In the genomic region with DNA sequence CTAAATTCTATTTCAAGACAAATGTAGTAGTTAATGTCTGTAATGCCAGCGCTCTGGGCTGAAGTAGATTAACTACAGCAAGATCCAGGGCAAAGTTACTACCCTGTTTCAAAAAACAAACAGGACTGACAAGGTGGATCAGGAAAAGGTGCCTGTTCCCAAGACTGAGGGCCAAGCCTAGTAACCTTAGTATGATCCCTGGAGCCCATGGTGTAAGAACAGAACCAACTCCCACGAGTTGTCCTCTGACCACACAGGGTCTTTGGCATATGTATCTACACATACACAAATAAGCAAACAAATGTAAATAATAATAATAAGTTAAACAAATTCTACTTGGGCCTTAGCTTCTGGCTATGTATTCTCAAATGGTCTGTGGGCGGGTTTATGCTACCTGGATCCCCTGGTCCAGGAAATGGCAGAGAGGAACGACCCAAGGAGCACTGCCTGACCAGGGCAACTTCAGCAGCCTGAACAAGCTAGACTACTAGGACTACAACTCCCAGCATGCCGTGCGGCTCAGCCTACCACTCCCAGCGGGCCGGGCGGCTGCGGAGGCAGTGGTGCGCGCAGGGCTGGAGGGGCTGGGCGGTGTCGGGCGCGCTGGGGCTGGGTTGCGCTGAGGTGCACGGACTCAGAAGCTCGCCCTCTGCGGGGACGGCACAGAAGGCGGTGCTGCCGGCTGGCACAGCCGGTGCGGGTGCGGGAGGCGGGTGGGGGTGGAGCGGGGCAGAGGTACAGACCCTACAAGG, we compare ENCODE assay signal across 8 mouse cellular contexts. TPM values are rescaled to one million over a fixed set of nuclear protein-coding genes. Genes with fewer than 3 reads are reported as not detected.
DNase-seq lines count a peak whose midpoint lies in the region; ATAC-seq and TF ChIP-seq lines count a peak whose summit lies in the region.

A gene (plus strand): TSS at position 560 of the 752 bp plus-strand sequence.

- H3K4me3 ChIP-seq in embryonic facial prominence, embryonic 14.5 days (ENCODE audit: low read depth, low read length) = peak within 1 kb of the TSS; percentile 77
- peak within 1 kb of the TSS; percentile 75 for H3K4me3 ChIP-seq in heart, adult 2 months
- H3K4me3 ChIP-seq in limb, embryonic 14.5 days (replicated peaks; ENCODE audit: low read length) = peak within 1 kb of the TSS; percentile 80
- H3K4me3 ChIP-seq in midbrain, postnatal 0 days (ENCODE audit: low read depth, low read length) = peak within 1 kb of the TSS; percentile 91

- TF ChIP-seq CTCF in heart, adult 2 months (IDR thresholded peaks at IDR 0.05) = peak; percentile 33
- peak; percentile 29; the same call in 1 of the 2 replicates for TF ChIP-seq CTCF in midbrain, postnatal 0 days (IDR thresholded peaks at IDR 0.05)

- TF ChIP-seq POLR2A in heart, adult 2 months (IDR thresholded peaks at IDR 0.05; ENCODE audit: insufficient read depth, low read depth, low read length) = peak; percentile 80
- TF ChIP-seq POLR2A in limb, embryonic 14.5 days (IDR thresholded peaks at IDR 0.05; ENCODE audit: borderline replicate concordance, extremely low read depth, insufficient read depth, insufficient read length) = 0 out of 2 replicates have a peak, but pooled peaks have one; percentile 29

- WGBS in embryonic facial prominence, embryonic 14.5 days = 6% methylated on average over 17 of the region's 28 CpGs
- 4% methylated on average over 28 of the region's 28 CpGs for WGBS in heart, adult 2 months
- WGBS in limb, embryonic 14.5 days = 7% methylated on average over 22 of the region's 28 CpGs
- 5% methylated on average over 27 of the region's 28 CpGs for WGBS in midbrain, postnatal 0 days

- H3K4me2 ChIP-seq in embryonic facial prominence, embryonic 14.5 days (ENCODE audit: low read depth, low read length) = peak within 1 kb of the TSS; percentile 87
- H3K4me2 ChIP-seq in limb, embryonic 14.5 days (replicated peaks; ENCODE audit: low read depth, low read length, severe bottlenecking) = peak within 1 kb of the TSS; percentile 77
- peak within 1 kb of the TSS; percentile 61 for H3K4me2 ChIP-seq in midbrain, postnatal 0 days (ENCODE audit: low read depth, low read length, poor library complexity, severe bottlenecking)

- H3K27me3 ChIP-seq in embryonic facial prominence, embryonic 14.5 days (replicated peaks; ENCODE audit: control insufficient read depth, insufficient read depth, low read length) = no peaks in the 10 kb centered on the region
- no peaks in the 10 kb centered on the region for H3K27me3 ChIP-seq in heart, adult 2 months (ENCODE audit: control insufficient read depth, insufficient read depth, low read length)
- H3K27me3 ChIP-seq in limb, embryonic 14.5 days (ENCODE audit: control insufficient read depth, insufficient read depth, low read length) = no peaks in the 10 kb centered on the region
- no peaks in the 10 kb centered on the region for H3K27me3 ChIP-seq in midbrain, postnatal 0 days (ENCODE audit: insufficient read depth, low read length)

- H3K9ac ChIP-seq in embryonic facial prominence, embryonic 14.5 days (ENCODE audit: low read depth, low read length) = peak within 1 kb of the TSS; percentile 84
- H3K9ac ChIP-seq in heart, adult 2 months (ENCODE audit: low read depth, low read length) = peak within 1 kb of the TSS; percentile 90
- peak within 1 kb of the TSS; percentile 75 for H3K9ac ChIP-seq in limb, embryonic 14.5 days (ENCODE audit: low read depth, low read length, severe bottlenecking)
- peak within 1 kb of the TSS; percentile 95 for H3K9ac ChIP-seq in midbrain, postnatal 0 days (replicated peaks; ENCODE audit: low read length, poor library complexity, severe bottlenecking)

- H3K36me3 ChIP-seq in embryonic facial prominence, embryonic 14.5 days (ENCODE audit: control insufficient read depth, insufficient read depth, low read length) = peaks cover 26% of the 10 kb centered on the region
- no peaks in the 10 kb centered on the region for H3K36me3 ChIP-seq in heart, adult 2 months (ENCODE audit: control insufficient read depth, insufficient read depth, low read length)
- peaks cover 24% of the 10 kb centered on the region for H3K36me3 ChIP-seq in limb, embryonic 14.5 days (ENCODE audit: control insufficient read depth, insufficient read depth, low read length)
- peaks cover 28% of the 10 kb centered on the region for H3K36me3 ChIP-seq in midbrain, postnatal 0 days (ENCODE audit: insufficient read depth, low read length)

- peak within 1 kb of the TSS; percentile 75 for H3K27ac ChIP-seq in embryonic facial prominence, embryonic 14.5 days (replicated peaks; ENCODE audit: low read depth, low read length)
- peak within 1 kb of the TSS; percentile 79 for H3K27ac ChIP-seq in heart, adult 2 months
- peak within 1 kb of the TSS; percentile 65 for H3K27ac ChIP-seq in limb, embryonic 14.5 days (replicated peaks; ENCODE audit: low read depth, low read length)
- peak within 1 kb of the TSS; percentile 85 for H3K27ac ChIP-seq in midbrain, postnatal 0 days (ENCODE audit: low read depth, low read length)

- H3K4me1 ChIP-seq in embryonic facial prominence, embryonic 14.5 days (ENCODE audit: control insufficient read depth, insufficient read depth, low read length) = peaks cover 7% of the 10 kb centered on the region
- peaks cover 2% of the 10 kb centered on the region; the same call in 1 of the 2 replicates for H3K4me1 ChIP-seq in heart, adult 2 months (ENCODE audit: control insufficient read depth, insufficient read depth, low read length)
- H3K4me1 ChIP-seq in limb, embryonic 14.5 days (ENCODE audit: control insufficient read depth, insufficient read depth, low read length) = peaks cover 12% of the 10 kb centered on the region
- peaks cover 3% of the 10 kb centered on the region; the same call in 1 of the 2 replicates for H3K4me1 ChIP-seq in midbrain, postnatal 0 days (ENCODE audit: insufficient read depth, low read length)

- H3K9me3 ChIP-seq in embryonic facial prominence, embryonic 14.5 days (ENCODE audit: control insufficient read depth, low read length) = no peaks in the 10 kb centered on the region
- H3K9me3 ChIP-seq in limb, embryonic 14.5 days (ENCODE audit: control insufficient read depth, low read length) = no peaks in the 10 kb centered on the region
- H3K9me3 ChIP-seq in midbrain, postnatal 0 days (ENCODE audit: low read length) = no peaks in the 10 kb centered on the region

- H3K79me2 ChIP-seq in heart, adult 2 months (replicated peaks; ENCODE audit: control insufficient read depth, insufficient read depth, low read length) = no peaks in the 10 kb centered on the region

- TF ChIP-seq EP300 in heart, adult 2 months (IDR thresholded peaks at IDR 0.05; ENCODE audit: insufficient read depth, low read depth, low read length) = peak; percentile 70; the same call in 1 of the 2 replicates

- intact Hi-C loops in heart, adult 2 months (cut with DNase I) = loop anchor here (2.0 to 10.0 kb wide), 3 partner anchors 15 to 1183 kb away; a partner anchor contains a TSS

- peak; percentile 99 for ATAC-seq in embryonic facial prominence, embryonic 14.5 days (ENCODE audit: low read depth)
- peak; percentile 96 for ATAC-seq in limb, embryonic 14.5 days (ENCODE audit: low FRiP score, low read depth)
- peak; percentile 96 for ATAC-seq in midbrain, postnatal 0 days (ENCODE audit: low FRiP score)

- DNase-seq in 3T3-L1 (ENCODE audit: low read depth, low spot score) = peak; percentile 89
- peak; percentile 90 to 93 for DNase-seq in adrenal gland, postnatal 4 days (ENCODE audit: low spot score in 2 of 2)
- DNase-seq in embryonic facial prominence, embryonic 14.5 days (ENCODE audit: low spot score) = peak; percentile 96
- DNase-seq in heart, adult 2 months = peak; percentile 96 to 97
- DNase-seq in kidney, adult 9 months = peak; percentile 96
- peak; percentile 97 for DNase-seq in limb, embryonic 14.5 days (ENCODE audit: low spot score)
- peak; percentile 96 for DNase-seq in midbrain, postnatal 0 days (ENCODE audit: low spot score)
- peak; percentile 89 to 96 for DNase-seq in spleen, postnatal 14 days (ENCODE audit: low spot score in 2 of 2)

RNA-seq across cellular contexts. Expression of the gene that starts here (rescaled TPM):
- 10 to 100 TPM; 31.0 to 34.0 TPM for total RNA-seq in adrenal gland, postnatal 4 days (2021)
- polyA plus RNA-seq in embryonic facial prominence, embryonic 14.5 days (2014; fragmentation: Nextera tagmentation; extraction: Ambion mirVana) = 15.0 and 15.7 TPM in 2 replicates
- 10 to 100 TPM; 16.6 to 18.0 TPM for total RNA-seq in heart, adult 2 months (2021)
- 17.0 and 22.6 TPM in 2 replicates for polyA plus RNA-seq in heart, adult 2 months (2012; rRNA removed)
- polyA plus RNA-seq in limb, embryonic 14.5 days (2012; rRNA removed) = 24.0 and 29.7 TPM in 2 replicates
- 17.1 and 17.7 TPM in 2 replicates for polyA plus RNA-seq in limb, embryonic 14.5 days (2014; fragmentation: Nextera tagmentation; extraction: Ambion mirVana)
- 111 and 128 TPM in 2 replicates for total RNA-seq in midbrain, postnatal 0 days (2014; rRNA removed)
- polyA plus RNA-seq in midbrain, postnatal 0 days (2015; fragmentation: Nextera tagmentation; extraction: Ambion mirVana) = 48.5 and 50.2 TPM in 2 replicates

Comparison
In these comparisons a context has a peak if more than half of its experiments do, and no peak if none do; other contexts are left out.
1. Peak in every context shown above with its lines: DNase-seq, ATAC-seq, H3K4me3 ChIP-seq and H3K27ac ChIP-seq.